Mouse (Mus musculus) hindbrain, embryonic 11.5 days (tissue): ENCODE data around the gene Cdh6. TPM values are rescaled to one million over a fixed set of nuclear protein-coding genes. Genes with fewer than 3 reads are reported as not detected.
A peak's percentile ranks its signal among the peaks of the same experiment; 100 is the strongest.

Source experiments
- ATAC-seq: fragments of 200-750 bp; cut with Nextera tagmentation; 2 replicates; pipeline ENCODE4 v1.8.0; 2017; ENCODE audit warnings: mild to moderate bottlenecking, moderate TSS enrichment, moderate library complexity; ENCODE audit not compliant: low FRiP score
- DNase-seq: peaks from one replicate; pipeline ENCODE4 v3.0.0-alpha.2; 2015; ENCODE audit warnings: low spot score
- H3K27ac ChIP-seq: fragments of 300-500 bp; sonication (generic); 2 replicates; pipeline ENCODE4 v1.5.1; 2014; ENCODE audit warnings: mild to moderate bottlenecking, low read depth, low read length
- H3K27me3 ChIP-seq: fragments of 300-500 bp; sonication (generic); 2 replicates; pipeline ENCODE4 v1.6.1; 2014; ENCODE audit warnings: mild to moderate bottlenecking, low read length, moderate library complexity, mixed read lengths; ENCODE audit not compliant: control insufficient read depth, insufficient read depth
- H3K36me3 ChIP-seq: fragments of 300-500 bp; sonication (generic); 2 replicates; pipeline ENCODE4 v1.6.1; 2014; ENCODE audit warnings: mild to moderate bottlenecking, low read length, moderate library complexity, mixed read lengths; ENCODE audit not compliant: control insufficient read depth, insufficient read depth
- H3K4me1 ChIP-seq: fragments of 300-500 bp; sonication (generic); replicated peaks from 2 replicates; pipeline ENCODE4 v1.6.1; 2014; ENCODE audit warnings: low read length, mixed read lengths; ENCODE audit not compliant: control insufficient read depth, insufficient read depth
- H3K4me2 ChIP-seq: fragments of 300-500 bp; sonication (generic); replicated peaks from 2 replicates; pipeline ENCODE4 v1.6.1; 2014; ENCODE audit warnings: mild to moderate bottlenecking, low read depth, low read length
- H3K4me3 ChIP-seq: fragments of 300-500 bp; sonication (generic); 2 replicates; pipeline ENCODE4 v1.5.1; 2014; ENCODE audit warnings: low read depth, low read length
- H3K9ac ChIP-seq: fragments of 300-500 bp; sonication (generic); 2 replicates; pipeline ENCODE4 v1.6.1; 2014; ENCODE audit warnings: low read depth, low read length
- H3K9me3 ChIP-seq: fragments of 300-500 bp; sonication (generic); 2 replicates; pipeline ENCODE4 v1.6.1; 2016; ENCODE audit warnings: low read length; ENCODE audit not compliant: control insufficient read depth
- WGBS: fragments of 180-500 bp; shearing (Covaris S2); extraction: QIAGEN DNeasy Blood & Tissue Kit; methylation state at CpG from one replicate; pipeline ENCODE4 v1.1.7; 2014; 5-methylcytosine and 5-hydroxymethylcytosine counted together
- polyA plus RNA-seq: library from polyadenylated mRNA; unstranded; fragments of >200 nt; fragmentation: Nextera tagmentation; extraction: Ambion mirVana; gene quantifications from 2 replicates; pipeline ENCODE4 v1.2.1, GENCODE M21; 2014

Gene Cdh6
- polyA plus RNA-seq, 1 experiment from 2014 or later = 12.7 TPM

- Histone ChIP-seq H3K27ac (no peak overlapping the region), H3K27me3 (no peaks in the 10 kb centered on the region), H3K9ac (no peak overlapping the region), H3K4me3 (no peak overlapping the region), H3K36me3 (no peaks in the 10 kb centered on the region), H3K4me1 (no peaks in the 10 kb centered on the region), H3K9me3 (no peaks in the 10 kb centered on the region), H3K4me2 (no peak overlapping the region)
- DNase-seq = no peak
- 91% methylated on average over 13 of the region's 13 CpGs for WGBS
- no peak for ATAC-seq
These were observed 81.4 kb downstream of the Cdh6 start for GRCm38 (mm10) chr15:13092064-13092463.

GRCm38 (mm10) chr15:13088504-13089058 lies 84.9 kb downstream of the Cdh6 start:
- no peak overlapping the region for H3K4me3 ChIP-seq
- H3K4me1 ChIP-seq = no peaks in the 10 kb centered on the region
- no peak overlapping the region for H3K9ac ChIP-seq
- H3K36me3 ChIP-seq = no peaks in the 10 kb centered on the region
- ATAC-seq = peak; percentile 80
- DNase-seq = peak; percentile 82
- H3K27me3 ChIP-seq = no peaks in the 10 kb centered on the region
- no peak overlapping the region for H3K27ac ChIP-seq
- H3K4me2 ChIP-seq = no peak overlapping the region
- WGBS = 55% methylated on average over 7 of the region's 7 CpGs
- H3K9me3 ChIP-seq = no peaks in the 10 kb centered on the region

- H3K4me2 ChIP-seq = no peak overlapping the region
These were observed 88.7 kb downstream of the Cdh6 start for GRCm38 (mm10) chr15:13084746-13085145.

GRCm38 (mm10) chr15:13076908-13077669 lies 96.4 kb downstream of the Cdh6 start:
- Histone ChIP-seq H3K4me2 (no peak overlapping the region), H3K27me3 (no peaks in the 10 kb centered on the region), H3K27ac (no peak overlapping the region), H3K4me1 (no peaks in the 10 kb centered on the region), H3K9me3 (no peaks in the 10 kb centered on the region), H3K9ac (no peak overlapping the region), H3K4me3 (no peak overlapping the region), H3K36me3 (no peaks in the 10 kb centered on the region)
- DNase-seq = no peak
- no peak for ATAC-seq
- 85% methylated on average over 8 of the region's 8 CpGs for WGBS

More at GRCm38 (mm10) chr15:13084746-13085145, 88.7 kb downstream of the Cdh6 start:
- WGBS = 84% methylated on average over 9 of the region's 9 CpGs
- Histone ChIP-seq H3K27ac (no peak overlapping the region), H3K4me1 (no peaks in the 10 kb centered on the region), H3K9me3 (no peaks in the 10 kb centered on the region), H3K36me3 (no peaks in the 10 kb centered on the region), H3K9ac (no peak overlapping the region), H3K27me3 (no peaks in the 10 kb centered on the region), H3K4me3 (no peak overlapping the region)
- DNase-seq = no peak
- ATAC-seq = no peak

- no peak overlapping the region for H3K4me3 ChIP-seq
- no peaks in the 10 kb centered on the region for H3K9me3 ChIP-seq
- H3K4me1 ChIP-seq = no peaks in the 10 kb centered on the region
- ATAC-seq (no peak), DNase-seq (no peak)
- H3K4me2 ChIP-seq = no peak overlapping the region
- 74% methylated on average over 4 of the region's 4 CpGs for WGBS
- no peak overlapping the region for H3K27ac ChIP-seq
- H3K9ac ChIP-seq = no peak overlapping the region
- no peaks in the 10 kb centered on the region for H3K27me3 ChIP-seq
- no peaks in the 10 kb centered on the region for H3K36me3 ChIP-seq
These were observed 99.4 kb downstream of the Cdh6 start for GRCm38 (mm10) chr15:13074047-13074446.

- Histone ChIP-seq H3K36me3 (no peaks in the 10 kb centered on the region), H3K27me3 (no peaks in the 10 kb centered on the region), H3K4me1 (no peaks in the 10 kb centered on the region), H3K9me3 (no peaks in the 10 kb centered on the region), H3K4me2 (no peak overlapping the region), H3K9ac (no peak overlapping the region), H3K27ac (no peak overlapping the region), H3K4me3 (no peak overlapping the region)
- ATAC-seq = no peak
- no peak for DNase-seq
These were observed 105.3 kb downstream of the Cdh6 start for GRCm38 (mm10) chr15:13068213-13068516.

- no peak for DNase-seq
- Histone ChIP-seq H3K4me2 (no peak overlapping the region), H3K9ac (no peak overlapping the region), H3K4me1 (no peaks in the 10 kb centered on the region), H3K9me3 (no peaks in the 10 kb centered on the region), H3K27me3 (no peaks in the 10 kb centered on the region), H3K4me3 (no peak overlapping the region), H3K36me3 (no peaks in the 10 kb centered on the region), H3K27ac (no peak overlapping the region)
- 60% methylated on average over 20 of the region's 20 CpGs for WGBS
- ATAC-seq = peak; percentile 46; the same call in 1 of the 2 replicates
These were observed 105.9 kb downstream of the Cdh6 start for GRCm38 (mm10) chr15:13067429-13068212.

- 66% methylated on average over 9 of the region's 9 CpGs for WGBS
- no peak overlapping the region for H3K27ac ChIP-seq
- no peaks in the 10 kb centered on the region for H3K27me3 ChIP-seq
- no peak overlapping the region for H3K4me3 ChIP-seq
- H3K4me2 ChIP-seq = no peak overlapping the region
- ATAC-seq = 0 out of 2 replicates have a peak, but pooled peaks have one; percentile 28
- H3K36me3 ChIP-seq = no peaks in the 10 kb centered on the region
- H3K4me1 ChIP-seq = no peaks in the 10 kb centered on the region
- no peaks in the 10 kb centered on the region for H3K9me3 ChIP-seq
- DNase-seq = no peak
- no peak overlapping the region for H3K9ac ChIP-seq
These were observed 106.7 kb downstream of the Cdh6 start for GRCm38 (mm10) chr15:13066765-13067164.
